Mouse (Mus musculus): Measurements from ENCODE around the gene Gm2237.
"Not testable (repeated sequence)": the region's sequence is repeated elsewhere in the genome, so short reads cannot be mapped to it uniquely, and the experiment has no call there.

Gene Gm2237

GRCm38 (mm10) chr14:19584804-19585667 is at the start of gene Gm2237:
TSS of gene Gm2237 (minus strand) at chr14:19585135.
- DNase-seq, result peak; percentile 54 to 66

GRCm38 (mm10) chr14:19602481-19602880 is 17.5 kb upstream of the Gm2237 start, which contains the start of gene Gm5458:
TSS of gene Gm5458 (minus strand) at chr14:19602581.
- DNase-seq, result not testable (repeated sequence)

- DNase-seq, result not testable (repeated sequence)
Observed at GRCm38 (mm10) chr14:19549863-19550262, 35.1 kb downstream of the Gm2237 start, which contains the start of gene Gm2244. TSS of gene Gm2244 (minus strand) at chr14:19549963.
